Mouse (Mus musculus): ENCODE measurements at regions not wholly inside any gene's neighbourhood (a gene's known extent, or its start where the extent isn't known, plus 50 kb on each side); places are given as distances from the start of the nearest gene placed in this dataset.
A peak's percentile ranks its signal among the peaks of the same experiment; 100 is the strongest.
"Not testable (repeated sequence)": the region's sequence is repeated elsewhere in the genome, so short reads cannot be mapped to it uniquely, and the experiment has no call there.

GRCm38 (mm10) chr1:23316288-23316687 lies 81.3 kb downstream of the Ogfrl1 start:
- not testable (repeated sequence) for DNase-seq (ENCODE audit: low read depth in 2 of 2, low spot score in 2 of 2)

DNA sequence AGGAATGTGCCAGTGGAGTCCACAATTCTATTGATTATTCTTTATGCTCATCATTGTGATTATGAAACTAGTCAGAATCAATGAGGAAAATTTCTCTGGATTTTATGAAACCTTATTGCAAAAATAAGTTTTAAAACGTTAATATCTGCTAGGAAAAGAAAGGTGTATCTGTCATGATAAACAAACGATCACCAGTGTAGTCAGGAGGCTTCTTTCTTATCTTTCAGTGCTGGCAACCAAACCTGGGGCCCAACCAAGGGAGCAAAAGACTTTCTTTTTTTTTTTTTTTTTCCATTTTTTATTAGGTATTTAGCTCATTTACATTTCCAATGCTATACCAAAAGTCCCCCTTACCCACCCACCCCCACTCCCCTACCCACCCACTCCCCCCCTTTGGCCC lies 82.7 kb downstream of the Ogfrl1 start:
- not testable (repeated sequence) for DNase-seq (ENCODE audit: low read depth in 2 of 2, low spot score in 2 of 2)

GRCm38 (mm10) chr1:23292718-23293117 lies 104.9 kb downstream of the Ogfrl1 start:
- no peak for DNase-seq (ENCODE audit: low read depth in 2 of 2, low spot score in 2 of 2)

DNA sequence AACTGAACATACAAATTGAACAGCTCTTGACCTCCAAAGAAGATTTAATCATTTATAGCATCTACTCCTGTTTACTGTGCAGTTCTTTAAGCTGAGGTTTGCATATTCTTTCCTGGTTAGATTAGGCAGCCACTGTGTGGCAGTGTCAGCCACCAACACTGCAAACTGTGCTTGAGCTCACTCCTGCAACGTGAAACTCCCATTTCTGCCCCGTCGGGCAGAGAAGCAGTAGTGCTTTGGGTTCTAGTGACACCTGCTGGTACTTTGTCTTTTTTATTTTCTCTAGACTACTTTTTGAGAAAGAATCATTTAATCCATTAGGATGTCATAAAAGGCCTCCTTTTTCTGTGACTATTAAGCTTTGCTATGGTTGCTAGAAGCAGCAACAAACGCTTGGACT lies 110.8 kb downstream of the Ogfrl1 start:
- DNase-seq (ENCODE audit: low read depth in 2 of 2, low spot score in 2 of 2): no peak

DNA sequence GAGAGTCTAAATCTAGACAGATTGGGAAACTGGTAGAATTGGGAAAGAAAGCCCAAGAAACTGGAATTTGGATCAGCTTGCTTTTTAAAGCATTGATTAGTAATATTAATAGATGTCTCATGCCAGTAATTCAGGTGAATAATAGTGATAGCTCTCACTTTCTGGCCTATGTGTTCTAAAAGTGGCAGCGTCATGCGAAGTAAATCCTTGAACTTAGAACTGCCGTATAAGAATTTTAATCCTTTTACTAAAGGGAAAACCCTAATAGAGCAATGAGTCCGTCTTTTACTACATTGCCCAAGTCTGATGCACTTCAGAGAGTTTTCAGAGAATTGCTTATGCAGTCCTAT lies 114.7 kb downstream of the Ogfrl1 start:
- DNase-seq (ENCODE audit: low read depth in 2 of 2, low spot score in 2 of 2): no peak

GRCm38 (mm10) chr1:23282215-23282869 lies 115.2 kb downstream of the Ogfrl1 start:
- DNase-seq (ENCODE audit: low read depth in 2 of 2, low spot score in 2 of 2): no peak

DNA sequence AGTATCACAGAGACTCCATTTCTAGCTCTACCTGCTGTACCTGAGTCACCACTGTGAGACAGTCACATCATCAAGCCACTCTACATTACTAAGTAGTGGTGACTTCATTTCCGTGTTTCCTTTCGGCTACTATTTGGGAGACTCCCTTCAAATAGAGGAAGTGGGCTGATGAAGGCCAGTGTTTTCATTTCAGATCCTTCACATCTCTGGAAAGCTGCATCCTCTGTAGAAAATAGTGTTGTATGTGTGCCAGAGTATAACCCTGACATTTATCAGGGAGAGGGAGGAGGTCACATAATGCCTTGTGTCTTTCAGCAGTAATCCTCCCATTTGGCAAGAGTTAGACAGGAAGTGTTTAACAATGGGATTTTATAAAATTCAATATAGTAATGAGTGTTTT lies 117.7 kb downstream of the Ogfrl1 start:
- no peak for DNase-seq (ENCODE audit: low read depth in 2 of 2, low spot score in 2 of 2)

- no peak for DNase-seq (ENCODE audit: low read depth in 2 of 2, low spot score in 2 of 2)
These were observed 125.5 kb downstream of the Ogfrl1 start for GRCm38 (mm10) chr1:23272077-23272476.

DNA sequence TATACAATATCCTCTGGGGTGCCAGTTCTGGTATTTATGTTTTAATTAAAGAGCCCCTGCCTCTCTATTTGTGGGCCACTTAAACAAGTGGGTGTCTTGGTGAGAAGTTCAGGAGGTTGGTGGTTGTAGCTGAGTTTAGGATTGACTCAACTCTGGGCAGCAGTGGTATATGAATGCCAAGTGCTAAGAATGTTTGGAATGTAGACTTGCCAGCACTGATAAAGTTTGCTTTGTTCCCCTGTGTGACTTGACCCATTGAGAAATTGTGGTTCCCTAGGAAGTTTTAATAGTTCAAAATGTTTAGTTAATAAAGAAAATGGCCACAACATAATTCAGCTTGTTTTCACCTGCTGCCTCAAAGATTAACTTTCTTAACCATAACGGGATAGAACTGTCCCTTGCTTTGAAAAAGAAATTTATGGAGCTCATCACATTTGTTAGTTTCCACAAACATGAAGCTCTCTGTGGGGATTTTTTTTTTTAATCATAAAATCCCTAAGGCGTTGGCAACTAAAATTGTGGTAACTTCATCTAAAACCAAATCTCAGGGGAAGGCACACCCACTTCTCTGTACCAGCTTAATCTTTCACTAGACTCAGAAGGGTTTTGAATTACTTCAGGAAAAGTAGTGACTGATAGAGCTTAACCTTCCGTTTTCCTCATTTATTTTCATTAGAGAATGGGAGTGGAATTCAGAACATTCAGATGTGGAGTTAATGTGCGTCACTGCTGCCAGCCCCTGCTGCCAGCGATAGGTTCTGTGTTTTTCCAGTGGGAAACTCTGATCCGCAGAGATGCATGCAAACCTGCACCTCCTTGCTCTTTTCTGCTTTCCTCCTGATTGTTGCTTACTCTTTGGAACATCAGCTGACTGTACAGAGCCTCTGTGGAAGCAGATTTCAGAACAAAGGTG lies 126.4 kb downstream of the Ogfrl1 start:
- DNase-seq (ENCODE audit: low read depth in 2 of 2, low spot score in 2 of 2): no peak

DNA sequence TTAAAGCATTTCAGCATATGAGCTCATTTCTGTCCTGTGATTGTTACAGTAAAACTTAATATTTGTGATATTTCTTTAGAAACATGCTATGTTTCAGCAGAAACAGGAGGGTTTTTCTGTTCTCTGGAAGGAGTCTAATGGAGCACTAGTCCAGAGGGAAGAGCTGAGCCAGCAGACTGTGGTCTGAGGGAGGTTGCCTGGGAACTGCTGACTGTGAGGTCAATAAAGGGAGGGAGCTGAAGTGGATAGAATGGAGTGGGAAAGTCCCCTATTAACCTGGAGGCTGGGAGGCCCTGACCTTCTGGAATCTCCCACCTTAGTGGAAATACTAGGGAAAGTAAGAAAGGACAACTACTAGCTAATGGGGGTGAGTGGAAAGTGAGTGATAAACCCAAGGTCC lies 129.5 kb downstream of the Ogfrl1 start:
- no peak for DNase-seq (ENCODE audit: low read depth in 2 of 2, low spot score in 2 of 2)

DNA sequence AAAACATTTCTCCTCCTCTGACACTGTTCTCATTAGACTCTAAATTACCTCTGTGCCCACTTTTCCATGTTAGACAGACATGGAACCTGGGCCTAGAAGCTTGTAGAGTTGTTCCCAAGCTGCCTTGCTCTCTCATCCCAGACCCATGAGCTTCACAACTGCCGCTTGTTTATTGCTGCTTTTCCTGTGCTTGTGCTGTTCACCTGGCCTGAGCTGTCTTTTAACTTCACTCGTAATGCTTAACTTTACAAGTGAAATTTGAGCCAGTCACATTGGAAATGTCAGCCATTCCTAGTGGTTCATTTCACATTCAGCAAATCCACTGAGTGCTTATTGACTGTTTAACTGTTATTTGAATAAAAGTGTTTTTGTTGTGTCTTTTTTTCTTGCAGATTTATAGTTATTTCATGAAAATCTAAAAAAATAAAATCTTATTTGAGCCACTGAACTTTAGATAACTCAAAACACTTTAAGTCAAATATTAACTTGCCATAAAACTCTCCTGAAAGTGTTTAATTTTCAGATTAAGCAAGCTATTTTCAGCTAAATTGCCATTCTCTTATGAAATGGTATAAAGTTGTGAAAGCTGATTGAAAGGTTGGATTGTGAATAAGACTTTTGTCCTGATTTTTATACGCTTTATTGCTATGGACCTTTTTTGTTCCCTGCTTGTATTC lies 131.9 kb downstream of the Ogfrl1 start:
- no peak for DNase-seq (ENCODE audit: low read depth in 2 of 2, low spot score in 2 of 2)

DNA sequence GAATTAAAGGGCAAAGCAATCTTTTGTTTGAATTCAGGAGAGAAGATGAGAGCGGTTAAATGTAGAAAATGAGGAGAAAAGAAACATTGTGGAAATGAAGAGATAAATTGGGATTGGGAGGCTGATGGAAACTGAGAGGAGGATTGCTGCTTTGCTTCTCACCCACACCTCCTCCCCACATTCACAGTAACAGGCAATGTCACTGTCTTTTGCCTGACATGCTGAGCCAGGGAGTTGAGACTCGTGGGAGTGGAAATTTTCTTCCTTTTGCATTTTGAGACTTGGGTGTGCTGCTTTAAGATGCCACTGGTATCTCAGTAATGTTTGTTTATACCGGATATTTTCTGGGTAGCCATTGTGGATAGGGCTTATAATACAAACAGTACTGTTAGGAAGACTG lies 133.3 kb downstream of the Ogfrl1 start:
- no peak for DNase-seq (ENCODE audit: low read depth in 2 of 2, low spot score in 2 of 2)

GRCm38 (mm10) chr1:23263798-23264197 lies 133.8 kb downstream of the Ogfrl1 start:
- DNase-seq (ENCODE audit: low read depth in 2 of 2, low spot score in 2 of 2): no peak

- DNase-seq (ENCODE audit: low read depth in 2 of 2, low spot score in 2 of 2): no peak
These were observed 135.9 kb downstream of the Ogfrl1 start for GRCm38 (mm10) chr1:23261652-23262051.

GRCm38 (mm10) chr1:23257306-23257895 lies 140.2 kb downstream of the Ogfrl1 start:
- DNase-seq (ENCODE audit: low read depth in 2 of 2, low spot score in 2 of 2): no peak

- peak; percentile 3 to 17 for DNase-seq (ENCODE audit: low read depth in 2 of 2, low spot score in 2 of 2)
These were observed 141.0 kb downstream of the Ogfrl1 start for GRCm38 (mm10) chr1:23256630-23257001.

DNA sequence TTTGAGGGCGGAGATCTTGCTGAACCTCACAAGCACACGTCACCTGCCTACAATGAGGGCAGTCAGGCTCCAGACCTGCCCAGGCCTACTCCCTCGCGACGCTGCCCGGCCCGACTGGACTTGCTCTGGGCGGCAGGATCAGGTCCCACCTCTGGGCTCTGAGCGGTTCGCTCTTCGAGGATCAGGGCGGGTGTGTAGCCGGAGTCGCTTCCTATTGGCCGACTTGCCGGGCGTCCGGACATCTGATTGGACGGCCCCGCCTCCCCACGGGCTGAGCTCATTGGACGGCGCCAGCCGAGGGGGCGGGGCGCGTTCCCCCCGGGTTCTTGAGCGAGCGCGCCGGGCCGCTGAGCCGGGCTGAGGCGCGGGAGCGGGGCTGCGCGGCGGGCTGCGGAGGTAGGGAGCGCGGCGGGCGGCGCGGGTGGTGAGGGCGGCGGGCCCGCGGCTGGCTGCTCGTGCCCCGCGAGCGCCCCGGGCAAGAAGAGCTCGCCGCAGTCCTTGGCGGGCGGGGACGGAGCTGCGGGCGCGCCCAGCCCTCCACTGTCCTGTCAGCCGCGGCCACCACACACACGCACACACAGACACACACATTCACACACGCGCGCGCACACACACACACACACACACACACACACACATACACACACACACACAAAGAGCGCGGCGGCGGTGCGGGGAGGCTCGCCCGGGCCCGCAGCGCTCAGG lies 141.5 kb downstream of the Ogfrl1 start:
- peak; percentile 56 to 62 for DNase-seq (ENCODE audit: low read depth in 2 of 2, low spot score in 2 of 2)

GRCm38 (mm10) chr1:23254235-23254634 lies 143.3 kb downstream of the Ogfrl1 start:
- no peak for DNase-seq (ENCODE audit: low read depth in 2 of 2, low spot score in 2 of 2)

DNA sequence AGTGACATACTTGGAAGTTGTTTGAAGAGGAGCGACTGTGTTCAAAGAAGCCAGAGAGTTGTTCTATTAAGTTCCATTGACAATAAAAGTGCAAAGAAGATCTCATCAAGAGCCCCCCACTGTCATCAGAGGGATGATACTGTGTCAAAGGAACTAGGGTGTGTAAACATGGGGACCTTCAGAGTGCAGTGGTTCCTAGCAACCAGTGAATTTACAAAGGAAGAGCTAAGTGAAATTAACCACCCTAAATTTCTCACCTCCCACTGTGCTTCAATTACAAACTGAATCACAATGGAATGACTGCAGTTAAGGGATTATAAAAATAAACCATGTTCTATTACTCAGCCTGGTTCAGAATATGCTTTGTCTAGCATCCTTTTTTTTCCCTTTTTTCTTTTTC lies 129.5 kb upstream of the 4933415F23Rik start:
- no peak for DNase-seq (ENCODE audit: low read depth in 2 of 2, low spot score in 2 of 2)

GRCm38 (mm10) chr1:23228478-23228877 lies 126.4 kb upstream of the 4933415F23Rik start:
- no peak for DNase-seq (ENCODE audit: low read depth in 2 of 2, low spot score in 2 of 2)

Data from CD8-positive naive resting alpha-beta T cell, adult 2 months (primary cell).